Mouse (Mus musculus): ENCODE results near the gene Ip6k3.

- no peak for TF ChIP-seq GATA1 (IDR thresholded peaks at IDR 0.05; ENCODE audit: borderline replicate concordance, low read length)
- TF ChIP-seq FLI1 (IDR thresholded peaks at IDR 0.05; ENCODE audit: low read length): no peak
Observed at GRCm38 (mm10) chr17:27144152-27144551, 23.4 kb downstream of the Ip6k3 start.
